Mouse (Mus musculus): ENCODE measurements around the gene Gja1.
"Not testable (repeated sequence)": the region's sequence is repeated elsewhere in the genome, so short reads cannot be mapped to it uniquely, and the experiment has no call there.

The Gja1 gene

GRCm38 (mm10) chr10:56377097-56377965 is at the start of gene Gja1:
Gene Gja1, plus strand, starts transcription at chr10:56377330.
- CTCF ChIA-PET = no interaction called here

DNA sequence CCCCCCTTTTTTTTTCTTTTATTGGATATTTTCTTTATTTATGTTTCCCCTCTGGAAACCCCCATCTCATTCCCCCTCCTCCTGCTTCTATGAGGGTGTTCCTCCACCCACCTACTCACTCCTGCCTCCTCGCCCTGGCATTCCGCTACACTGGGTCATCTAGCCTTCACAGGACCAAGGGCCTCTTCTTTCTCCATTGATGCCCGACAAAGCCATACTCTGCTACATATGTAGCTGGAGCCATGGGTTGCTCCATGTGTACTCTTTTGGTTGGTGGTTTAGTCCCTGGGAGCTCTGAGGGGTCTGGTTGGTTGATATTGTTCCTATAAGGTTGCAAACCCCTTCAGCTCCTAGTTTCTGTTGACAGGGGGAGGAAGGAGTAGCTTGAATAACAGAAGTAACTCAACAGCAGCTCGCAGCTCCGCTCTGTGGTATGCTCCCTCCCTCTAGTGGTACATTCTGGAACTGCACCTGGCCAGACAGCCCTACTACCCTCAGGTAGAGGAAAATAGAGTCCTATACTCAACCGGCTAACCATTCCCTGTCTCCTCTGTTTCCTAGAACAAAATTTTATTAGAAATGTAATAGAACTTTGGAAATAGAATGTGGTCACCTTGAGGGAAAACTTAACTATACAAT is 38.2 kb upstream of the Gja1 start:
- CTCF ChIA-PET = interaction anchor here (0.6 to 0.7 kb wide), 3 partner anchors 371 to 1312 kb away, joined by 3 to 7 read pairs (median 4); no protein-coding TSS in a partner anchor

GRCm38 (mm10) chr10:56360472-56360871 is 16.7 kb upstream of the Gja1 start:
- CTCF ChIA-PET = no interaction called here

DNA sequence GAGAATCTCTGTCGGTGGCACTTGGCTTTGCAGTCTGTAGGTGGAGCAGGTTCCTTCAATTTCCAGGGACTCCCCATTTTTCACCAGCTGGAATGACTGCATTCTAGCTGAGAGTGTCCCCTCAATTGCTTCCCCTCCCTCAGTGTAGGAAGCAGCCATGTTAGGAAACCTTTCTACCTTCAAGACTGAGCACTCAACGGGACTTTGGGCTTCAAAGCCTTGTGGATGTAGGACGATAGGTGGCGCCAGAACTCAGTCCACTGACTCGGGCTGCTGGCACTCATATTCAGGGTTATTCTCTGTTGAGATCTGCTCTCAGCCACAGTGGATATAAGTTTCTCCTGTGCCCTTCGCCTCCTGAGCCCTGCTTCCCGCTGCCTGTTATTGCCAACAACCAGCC is 8.1 kb upstream of the Gja1 start:
- CTCF ChIA-PET = no interaction called here

DNA sequence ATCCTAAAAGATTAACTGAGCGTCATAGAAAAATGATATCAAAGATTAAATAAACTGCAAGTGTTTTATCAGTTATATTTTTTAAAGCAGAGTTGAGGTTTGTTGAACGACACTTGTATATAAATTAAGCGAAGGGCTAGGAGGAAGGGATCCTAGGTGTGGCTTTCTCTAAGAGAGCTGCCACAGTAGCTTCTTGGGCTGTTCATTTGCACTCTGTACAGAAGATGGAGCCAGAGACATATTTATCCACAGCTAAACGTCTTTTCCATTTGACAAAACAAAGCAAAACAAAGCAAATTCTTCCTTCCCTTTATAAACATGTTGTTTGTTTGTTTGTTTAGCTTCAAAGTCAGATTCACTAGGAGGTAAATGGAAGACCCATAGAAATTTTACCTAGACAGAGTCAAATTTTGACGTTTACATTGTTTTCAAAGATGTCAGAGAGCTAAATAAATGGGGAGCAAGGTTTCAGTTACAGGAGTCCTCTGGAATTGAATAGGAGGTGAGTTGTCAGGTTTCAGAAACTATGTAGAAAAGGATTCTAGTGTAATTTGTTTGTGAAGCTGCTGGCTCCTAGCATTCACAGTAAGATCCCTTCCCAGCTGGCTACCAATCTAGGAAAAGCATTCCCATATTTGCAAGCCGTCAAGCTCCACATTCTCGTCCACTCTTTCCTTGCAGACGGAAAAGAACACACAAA is 4.0 kb upstream of the Gja1 start:
- CTCF ChIA-PET = interaction anchor here (0.6 to 0.7 kb wide), 2 partner anchors 14 to 637 kb away, joined by 3 to 5 read pairs; no protein-coding TSS in a partner anchor

DNA sequence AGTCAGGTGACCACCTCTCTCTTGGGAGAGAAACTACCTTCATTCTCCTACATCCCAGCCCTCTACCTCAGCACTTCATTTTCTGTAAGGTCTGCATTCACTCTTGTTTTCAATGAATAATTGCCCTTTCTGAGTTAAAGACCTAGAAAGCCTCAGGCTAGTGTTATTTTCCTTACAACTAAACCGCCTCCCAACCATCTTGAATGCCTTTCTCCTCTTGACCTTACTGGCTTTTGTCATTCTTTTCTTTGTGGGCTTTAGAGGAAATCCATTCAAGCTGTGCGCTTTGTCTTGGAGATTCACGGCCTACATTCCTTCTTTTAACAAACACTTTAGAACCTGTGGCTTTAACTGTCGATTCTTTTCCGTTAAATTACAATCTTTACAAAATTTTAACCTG is 3.0 kb upstream of the Gja1 start:
- CTCF ChIA-PET = no interaction called here

GRCm38 (mm10) chr10:56375906-56376468 is 1.1 kb upstream of the Gja1 start:
- CTCF ChIA-PET = no interaction called here

DNA sequence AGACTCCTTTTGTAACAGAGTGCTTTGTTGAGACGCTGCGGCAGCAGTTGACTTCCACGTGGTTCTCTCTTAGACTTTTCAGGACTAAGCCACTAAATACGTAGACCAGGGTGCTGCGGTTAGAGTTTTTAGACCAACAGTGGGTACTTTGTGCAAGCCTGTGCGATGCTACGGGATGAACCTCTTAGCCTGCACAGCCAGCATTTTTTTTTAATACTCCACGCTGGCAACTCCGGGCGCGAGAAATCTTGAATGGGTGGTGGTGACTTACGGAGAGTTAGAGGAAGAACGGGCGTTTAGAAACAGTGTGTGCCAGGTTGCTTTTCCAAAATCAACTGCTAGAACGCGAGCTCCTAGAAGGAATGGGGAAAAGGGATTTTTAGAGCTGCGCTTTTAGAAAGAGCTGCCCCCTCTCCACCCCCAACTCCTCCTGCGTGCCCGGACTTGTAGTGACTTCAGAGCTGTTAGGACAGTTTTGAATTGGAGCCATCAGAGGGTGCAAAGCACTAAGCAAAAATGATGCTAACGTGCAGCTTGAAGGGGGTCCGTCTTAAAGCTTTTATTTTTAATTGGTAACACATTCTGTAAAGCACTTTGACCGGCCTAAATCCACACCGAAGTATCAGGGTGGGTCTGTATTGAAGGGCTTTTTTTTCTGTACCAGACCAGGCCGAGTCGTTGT is 977 bp downstream of the Gja1 start:
- CTCF ChIA-PET = no interaction called here

GRCm38 (mm10) chr10:56378648-56379254 is 1.6 kb downstream of the Gja1 start:
- CTCF ChIA-PET = no interaction called here

DNA sequence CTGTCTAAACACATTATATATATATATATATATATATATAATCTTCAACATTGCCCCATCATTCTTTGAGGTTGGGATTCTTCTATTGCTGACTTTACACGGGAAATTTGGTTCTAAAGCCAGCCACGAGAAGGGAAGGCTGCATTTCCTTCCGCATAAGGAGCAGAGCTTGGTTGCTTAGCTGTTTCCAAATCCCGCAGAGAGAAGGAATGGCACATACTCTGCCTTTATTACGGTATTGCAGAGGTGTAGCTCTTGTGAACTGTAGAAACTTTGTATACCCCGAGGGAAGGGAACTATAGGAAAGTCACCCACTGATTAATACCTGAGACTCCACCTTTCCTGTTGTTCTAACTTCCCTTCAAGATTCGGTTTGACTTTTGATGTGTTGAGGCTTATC is 2.6 kb downstream of the Gja1 start:
- CTCF ChIA-PET = no interaction called here

- CTCF ChIA-PET = no interaction called here
These were observed 8.3 kb downstream of the Gja1 start for GRCm38 (mm10) chr10:56385195-56386109.

- CTCF ChIA-PET = no interaction called here
These were observed 16.1 kb downstream of the Gja1 start for GRCm38 (mm10) chr10:56393095-56393784.

DNA sequence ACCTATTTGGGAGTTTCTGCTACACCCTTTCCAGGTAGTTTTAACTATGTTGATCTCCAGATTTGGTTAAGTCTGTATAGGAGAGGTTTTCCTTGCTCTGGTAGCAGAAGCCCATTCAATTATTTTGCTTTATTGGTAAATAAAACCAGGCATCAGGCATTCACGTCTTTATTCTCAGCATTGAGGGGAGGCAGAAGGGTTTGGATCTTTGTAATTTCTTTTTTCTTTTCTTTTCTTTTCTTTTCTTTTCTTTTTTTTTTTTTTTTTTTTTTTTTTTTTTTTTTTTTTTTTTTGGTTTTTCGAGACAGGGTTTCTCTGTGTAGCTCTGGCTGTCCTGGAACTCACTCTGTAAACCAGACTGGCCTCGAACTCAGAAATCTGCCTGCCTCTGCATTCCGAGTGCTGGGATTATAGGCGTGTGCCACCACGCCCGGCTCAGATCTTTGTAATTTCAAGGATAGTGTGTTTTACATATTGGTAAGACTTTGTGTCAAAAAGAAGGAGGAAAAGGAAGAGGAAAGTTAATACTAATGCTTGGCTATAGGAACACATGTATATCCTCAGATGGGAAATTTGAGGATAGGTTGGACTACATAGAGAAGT is 16.8 kb downstream of the Gja1 start:
- CTCF ChIA-PET = not testable (repeated sequence)

GRCm38 (mm10) chr10:56397875-56398274 is 20.7 kb downstream of the Gja1 start:
- CTCF ChIA-PET = no interaction called here

DNA sequence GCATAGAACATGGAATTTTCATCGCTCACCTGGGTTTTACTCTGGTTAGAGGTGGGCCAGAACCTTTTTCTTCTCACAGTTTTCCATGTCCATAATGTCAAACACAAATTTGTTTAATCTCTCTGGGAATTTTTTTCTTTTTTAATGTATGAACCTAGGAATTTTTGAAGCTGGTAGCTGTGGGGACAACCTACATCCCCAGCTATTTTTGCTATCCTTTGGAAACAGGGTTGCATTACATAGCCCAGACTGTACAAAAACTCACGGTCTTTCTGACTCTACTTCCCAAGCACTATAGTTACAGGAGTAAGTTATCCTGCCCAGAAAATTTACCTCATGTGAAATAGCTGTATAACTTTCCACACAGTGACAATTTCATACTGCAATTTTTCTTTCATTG is 21.2 kb downstream of the Gja1 start:
- CTCF ChIA-PET = no interaction called here

DNA sequence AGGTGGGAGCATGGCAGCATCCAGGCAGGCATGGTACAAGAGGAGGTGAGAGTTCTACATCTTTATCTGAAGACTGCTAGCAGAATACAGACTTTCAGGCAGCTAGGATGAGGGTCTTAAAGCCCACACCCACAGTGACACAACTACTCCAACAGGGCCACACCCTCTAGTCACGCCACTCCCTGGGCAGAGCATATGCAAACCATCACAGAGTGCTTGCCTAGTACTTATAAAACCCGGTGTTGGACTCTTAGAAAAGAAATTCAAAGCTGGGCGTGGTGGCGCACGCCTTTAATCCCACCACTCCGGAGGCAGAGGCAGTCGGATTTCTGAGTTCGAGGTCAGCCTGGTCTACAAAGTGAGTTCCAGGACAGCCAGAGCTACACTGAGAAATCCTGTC is 24.3 kb downstream of the Gja1 start:
- CTCF ChIA-PET = not testable (repeated sequence)

DNA sequence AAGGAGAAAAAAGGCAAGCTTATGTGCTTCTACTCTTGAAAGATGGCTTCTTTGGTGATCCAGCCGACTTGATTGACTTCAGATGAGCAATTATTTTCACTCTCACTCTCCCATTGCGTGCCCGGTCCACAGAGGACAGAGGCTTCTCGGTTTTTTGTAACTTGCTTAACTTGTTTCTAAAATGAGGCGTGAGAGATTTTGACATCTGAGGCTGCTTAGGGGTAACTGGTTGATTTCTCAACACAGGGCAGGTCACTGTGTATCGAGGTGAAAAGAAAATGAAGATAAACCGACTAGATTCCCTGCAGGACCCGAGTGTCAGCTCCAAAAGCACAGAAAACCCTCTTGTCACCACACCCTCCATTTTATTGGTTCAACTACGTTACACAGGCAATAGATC is 28.8 kb downstream of the Gja1 start:
- CTCF ChIA-PET = no interaction called here

DNA sequence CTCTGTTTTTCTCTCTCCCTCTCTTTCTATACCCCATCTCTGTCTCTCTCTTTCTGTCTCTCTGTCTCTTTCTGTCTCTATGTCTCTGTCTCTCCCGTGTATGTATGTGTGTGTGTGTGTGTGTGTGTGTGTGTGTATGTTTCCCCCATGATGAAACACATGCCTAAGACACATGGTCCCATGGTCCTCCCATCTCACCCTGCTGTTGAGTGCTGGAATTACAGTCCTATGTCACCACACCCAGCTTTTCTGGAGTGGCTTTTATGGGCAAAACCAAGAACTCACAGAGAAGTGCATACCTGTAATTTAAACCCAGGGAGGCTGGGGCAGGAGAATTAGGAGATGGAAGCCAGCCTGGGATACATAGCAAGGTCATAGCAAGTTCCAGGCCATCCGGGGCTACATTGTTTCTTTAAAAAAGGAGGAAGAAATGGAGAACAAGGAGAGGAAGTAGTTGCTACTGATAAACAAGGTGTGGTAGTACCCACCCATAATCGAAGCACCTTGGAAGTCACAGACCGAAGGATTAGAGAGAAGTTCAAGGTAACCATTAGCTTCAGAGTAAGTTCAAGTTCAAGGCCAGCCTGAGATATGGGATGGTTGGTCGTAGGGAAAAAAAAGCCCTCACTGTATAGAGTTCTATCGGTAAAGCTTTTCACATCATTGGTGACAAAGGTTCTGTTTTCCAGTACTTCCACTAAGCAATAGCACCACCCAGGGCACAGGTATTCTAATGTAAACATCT is 29.4 kb downstream of the Gja1 start:
- CTCF ChIA-PET = no interaction called here
